Mouse (Mus musculus) liver (tissue): Measurements from ENCODE around the gene Ssxb10.
"Not testable (repeated sequence)": the region's sequence is repeated elsewhere in the genome, so short reads cannot be mapped to it uniquely, and the experiment has no call there.

ENCODE experiments used
- DNase-seq: peaks from one replicate; pipeline ENCODE4 v3.0.0-alpha.2; 2020; ENCODE audit warnings: mixed read lengths

The Ssxb10 gene

DNA sequence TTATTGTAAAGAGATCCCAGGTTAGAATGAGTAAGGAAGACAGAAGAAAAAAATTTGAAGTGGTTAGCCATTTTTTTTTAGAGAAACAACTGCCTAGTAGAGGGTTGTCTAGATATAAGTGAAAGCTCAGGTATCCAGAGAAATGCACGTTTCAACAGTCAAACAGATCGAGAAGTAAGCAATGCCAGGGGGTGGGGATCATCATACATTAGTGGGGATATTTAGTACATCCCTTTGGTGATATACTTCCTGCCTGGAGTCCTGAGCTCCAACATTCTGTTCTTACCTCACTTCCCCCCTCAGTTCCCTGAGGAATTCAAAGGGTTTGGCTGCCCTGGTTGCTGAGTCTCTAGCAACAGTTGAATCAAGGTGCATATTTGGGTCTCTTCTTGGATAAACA, at the start of gene Ssxb10:
Ssxb10 (plus strand) TSS at position 301 of the 400 bp plus-strand sequence.
- no peak for DNase-seq

DNA sequence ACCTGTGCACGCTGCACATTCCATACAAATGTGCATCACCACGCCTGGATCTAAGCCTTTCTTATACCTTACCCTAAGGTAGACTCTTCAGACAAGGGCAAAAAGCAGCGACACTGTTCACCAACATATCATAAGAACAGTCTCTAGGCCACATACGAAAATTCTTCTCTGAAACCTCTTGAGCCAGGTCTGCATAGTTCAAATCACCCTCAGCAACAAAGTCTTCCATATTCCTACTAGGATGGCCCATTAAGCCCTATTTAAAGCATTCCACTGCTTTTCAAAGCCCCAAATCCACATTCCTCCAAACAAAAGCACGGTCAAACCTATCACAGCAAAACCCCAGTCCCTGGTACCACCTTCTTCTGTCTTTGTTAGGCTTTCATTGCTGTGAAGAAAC, 38.6 kb upstream of the Ssxb10 start:
- no peak for DNase-seq

DNA sequence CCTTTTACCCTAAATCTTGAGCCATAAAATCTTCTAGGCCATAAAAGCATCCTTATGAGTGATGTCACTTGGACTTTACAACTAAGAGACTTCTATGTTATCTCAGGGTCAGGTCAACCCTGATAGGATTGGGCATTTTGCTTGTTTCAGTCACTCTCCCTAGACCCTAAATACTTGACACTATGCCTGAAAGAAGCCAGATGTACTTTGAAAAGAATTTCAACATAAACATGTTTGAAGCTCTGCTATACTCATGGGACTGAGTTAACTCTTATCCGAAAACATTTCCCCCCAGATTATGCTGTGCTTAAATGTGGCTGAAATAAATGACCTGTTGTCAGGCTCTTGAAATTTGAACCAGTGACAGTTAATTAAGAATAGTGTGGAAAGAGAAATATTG, 17.9 kb upstream of the Ssxb10 start:
- DNase-seq, result no peak

DNA sequence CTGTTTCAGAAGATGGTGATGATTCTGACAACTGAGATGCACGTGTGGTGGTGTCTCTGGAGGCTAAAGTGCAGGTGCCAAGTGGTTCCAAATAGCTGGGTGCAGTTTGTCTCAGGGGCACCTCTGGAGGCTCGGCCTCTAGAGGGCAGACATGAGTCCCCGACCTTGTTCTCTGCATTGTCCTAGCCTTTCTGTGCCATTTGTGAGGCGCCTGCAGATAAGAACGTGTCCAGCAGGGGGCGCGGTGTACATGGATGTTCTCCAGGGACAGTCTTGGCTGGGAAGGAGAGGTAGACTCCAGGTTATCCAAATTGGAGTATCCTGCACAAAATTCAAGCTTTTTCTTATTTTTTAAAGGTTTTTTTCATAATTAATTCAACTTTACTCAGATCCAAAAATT, 12.3 kb upstream of the Ssxb10 start:
- DNase-seq, result peak; percentile 82

DNA sequence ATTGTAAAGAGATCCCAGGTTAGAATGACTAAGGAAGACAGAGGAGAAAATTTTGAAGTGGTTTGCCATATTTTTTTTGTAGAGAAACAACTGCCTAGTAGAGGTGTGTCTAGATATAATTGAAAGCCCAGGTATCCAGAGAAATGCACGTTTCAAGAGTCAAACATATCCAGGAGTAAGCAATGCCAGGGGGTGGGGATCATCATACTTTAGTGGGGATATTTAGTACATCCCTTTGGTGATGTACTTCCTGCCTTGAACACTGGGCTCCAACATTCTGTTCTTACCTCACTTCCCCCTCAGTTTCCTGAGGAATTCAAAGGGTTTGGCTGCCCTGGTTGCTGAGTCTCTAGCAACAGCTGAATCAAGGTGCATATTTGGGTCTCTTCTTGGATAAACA, 39.5 kb downstream of the Ssxb10 start, which contains the start of gene Ssxb9:
Ssxb9 (plus strand) TSS at position 301 of the 400 bp plus-strand sequence.
- not testable (repeated sequence) for DNase-seq
